Mouse (Mus musculus) Patski (cell line): Measurements from ENCODE around the gene Irx1. TPM values are rescaled to one million over a fixed set of nuclear protein-coding genes. Genes with fewer than 3 reads are reported as not detected.

Experiments used
- ATAC-seq: fragments of 100-300 bp; one replicate; pipeline ENCODE4 v1.8.0; 2021
- CTCF ChIA-PET: fragments of 350-600 bp; sonication (Branson Sonifier 250); formaldehyde crosslinking; loops from one replicate; lab custom pipeline; 2022; ENCODE audit warnings: inconsistent platforms; lab: Charles Lee
- POLR2A ChIA-PET: fragments of 350-600 bp; sonication (Branson Sonifier 250); formaldehyde crosslinking; loops from one replicate; lab custom pipeline; 2022; ENCODE audit warnings: antibody characterized with exemption, inconsistent platforms; lab: Charles Lee
- DNase-seq: peaks from one replicate; pipeline ENCODE4 v3.0.0-alpha.2; 2011; ENCODE audit warnings: low read depth, low spot score
- H3K27me3 ChIP-seq: fragments of 371-371 bp; one replicate; pipeline ENCODE4 v1.5.1; 2021
- CTCF ChIP-seq: fragments of 100-300 bp; IDR thresholded peaks from one replicate; pipeline ENCODE4 v1.5.1; 2021
- in situ Hi-C: fragments of 300-500 bp; cut with MboI; formaldehyde crosslinking; loops from 3 replicates; pipeline ENCODE4 v1.11.1; 2018; ENCODE audit warnings: low pct_unique_long_range_greater_than_20kb, mixed read lengths
- polyA plus RNA-seq: library from polyadenylated mRNA; unstranded; gene quantifications from one replicate; pipeline ENCODE4 v1.2.3, GENCODE M21; 2021

Irx1 gene
- polyA plus RNA-seq, 1 experiment from 2014 or later: 58.2 TPM

DNA sequence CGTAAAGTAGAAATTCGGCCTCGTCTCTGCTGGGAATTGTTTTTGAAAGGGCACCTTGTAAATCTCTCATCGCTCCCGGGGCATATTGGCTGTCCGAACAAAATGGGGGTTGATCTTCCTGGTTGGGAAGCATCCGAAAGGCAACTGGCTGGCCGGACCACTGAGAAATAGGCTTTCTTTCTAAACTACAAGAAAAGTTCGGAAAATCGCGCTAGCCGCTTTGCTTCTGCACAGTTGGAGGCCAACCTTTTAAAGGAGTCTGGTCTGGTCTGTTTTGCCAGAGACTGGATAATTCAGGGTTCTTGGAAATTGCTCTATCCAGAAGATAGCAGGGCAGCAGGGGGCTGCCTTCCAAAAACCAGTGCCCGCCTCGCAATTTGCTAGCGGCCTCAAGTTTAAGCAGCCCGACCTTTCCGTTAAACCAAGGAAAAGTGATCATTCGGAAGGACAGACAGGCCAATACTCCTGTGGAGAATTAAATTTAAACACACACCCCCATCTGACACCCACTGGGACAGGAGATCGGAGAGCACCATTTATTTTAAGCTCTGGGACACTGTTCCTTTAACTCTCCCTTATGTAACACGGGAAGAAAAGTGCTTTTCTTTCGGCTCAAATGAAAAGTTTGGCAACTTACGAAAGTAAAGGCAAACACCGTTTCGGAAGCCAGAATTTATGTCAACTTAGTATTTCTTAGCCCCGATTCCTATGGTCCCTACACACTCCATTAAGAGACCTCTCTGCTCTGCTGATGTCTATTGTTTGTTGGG, 1.4 kb downstream of the Irx1 start:
- CTCF ChIA-PET: no interaction called here
- TF ChIP-seq CTCF: no peak
- POLR2A ChIA-PET: interaction anchor here (0.7 to 6.0 kb wide), 4 partner anchors 235 to 668 kb away, joined by 4 to 74 read pairs (median 7); partner anchors contain the start of gene Irx2
- DNase-seq (no peak), ATAC-seq (no peak)
- in situ Hi-C loops: loop anchor here (5.0 to 25.0 kb wide), 4 partner anchors 235 to 1300 kb away; partner anchors contain the start of gene Irx2
- no peaks in the 10 kb centered on the region for H3K27me3 ChIP-seq

- in situ Hi-C loops: loop anchor here (5.0 to 25.0 kb wide), 4 partner anchors 236 to 1299 kb away; partner anchors contain the start of gene Irx2
- ATAC-seq (no peak), DNase-seq (no peak)
- TF ChIP-seq CTCF: no peak
- no peaks in the 10 kb centered on the region for H3K27me3 ChIP-seq
- ChIA-PET CTCF (interaction anchor here (1.4 to 5.1 kb wide), 2 partner anchors 11 to 668 kb away, joined by 3 to 33 read pairs; partner anchors contain the start of gene Irx2), POLR2A (interaction anchor here (0.7 to 6.0 kb wide), 3 partner anchors 236 to 669 kb away, joined by 4 to 74 read pairs (median 9); partner anchors contain the start of gene Irx2)
These were observed 2.4 kb downstream of the Irx1 start for GRCm38 (mm10) chr13:71960846-71961735.

DNA sequence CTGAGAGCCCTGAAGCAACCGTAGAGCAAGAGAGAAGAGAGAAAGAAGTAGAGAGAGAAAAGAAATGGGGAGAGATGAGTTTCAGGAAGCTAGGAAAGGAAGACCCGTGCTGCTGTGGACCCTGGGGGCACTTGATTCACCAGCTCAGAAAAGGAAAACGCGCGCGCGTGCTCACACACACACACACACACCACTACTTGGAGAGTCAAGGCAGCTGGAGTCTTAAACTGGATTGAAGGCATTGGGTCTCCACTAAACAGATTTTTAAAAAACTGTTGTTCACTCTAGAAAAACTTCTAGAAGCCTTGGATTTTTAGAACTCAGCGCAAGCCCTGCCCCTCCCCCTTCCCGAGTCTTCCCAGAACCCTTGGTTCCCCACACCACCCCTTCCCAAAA, 3.2 kb downstream of the Irx1 start:
- H3K27me3 ChIP-seq: no peaks in the 10 kb centered on the region
- POLR2A ChIA-PET: interaction anchor here (2.4 to 6.0 kb wide), 2 partner anchors 665 to 670 kb away, joined by 9 to 74 read pairs; partner anchors contain the start of gene Irx2
- ATAC-seq: no peak
- TF ChIP-seq CTCF: no peak
- CTCF ChIA-PET: interaction anchor here (1.1 to 5.1 kb wide), 3 partner anchors 10 to 672 kb away, joined by 3 to 33 read pairs (median 4); partner anchors contain the start of gene Irx2
- DNase-seq: no peak
- in situ Hi-C loops: loop anchor here (5.0 to 25.0 kb wide), 4 partner anchors 237 to 1298 kb away; partner anchors contain the start of gene Irx2

DNA sequence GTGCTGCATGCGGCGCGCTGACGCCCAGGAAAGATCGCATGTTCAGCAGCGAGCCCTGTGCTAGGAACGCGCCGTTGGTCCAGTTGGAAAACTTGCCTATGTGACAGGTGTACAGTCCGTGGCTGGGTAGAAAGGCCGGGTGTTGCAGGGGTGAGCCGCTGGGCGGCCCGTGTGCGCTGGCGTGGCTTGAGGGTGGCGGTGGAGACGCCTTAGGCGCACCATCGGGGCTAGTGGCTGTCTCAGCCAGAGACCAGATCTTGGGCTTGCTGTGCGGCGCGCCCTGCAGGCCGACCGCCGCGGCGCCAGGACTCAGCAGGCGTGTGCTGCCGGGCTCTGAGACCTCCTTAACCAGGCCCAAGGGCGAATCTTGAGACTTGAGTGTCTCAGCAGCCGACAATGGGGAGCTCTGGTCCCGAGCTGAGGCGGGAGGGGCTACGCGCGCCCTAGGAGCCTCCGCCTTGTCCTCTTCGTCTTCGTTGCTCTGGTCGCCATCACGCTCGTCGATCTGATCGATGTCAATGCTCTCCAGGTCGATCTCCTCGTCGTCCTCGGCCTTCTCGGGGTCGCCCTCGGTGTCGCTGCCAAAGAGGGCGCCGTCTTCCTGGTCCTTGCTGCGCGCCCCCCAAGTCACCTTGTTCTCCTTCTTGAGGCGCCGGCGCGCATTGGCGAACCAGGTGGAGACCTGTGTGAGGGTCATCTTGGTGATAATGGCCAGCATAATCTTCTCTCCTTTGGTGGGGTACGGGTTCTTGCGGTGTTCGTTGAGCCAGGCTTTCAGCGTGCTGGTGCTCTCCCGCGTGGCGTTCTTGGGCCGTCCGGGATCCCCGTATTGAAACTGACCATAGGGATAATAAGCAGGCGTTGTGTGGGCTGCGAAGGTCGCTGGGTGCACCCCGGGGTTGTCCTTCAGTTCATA, 3.9 kb downstream of the Irx1 start:
- H3K27me3 ChIP-seq: no peaks in the 10 kb centered on the region
- in situ Hi-C loops: loop anchor here (5.0 to 25.0 kb wide), 8 partner anchors 238 to 1297 kb away; partner anchors contain the start of gene Irx2
- POLR2A ChIA-PET: interaction anchor here (2.4 to 6.0 kb wide), 2 partner anchors 665 to 671 kb away, joined by 9 to 74 read pairs; partner anchors contain the start of gene Irx2
- ATAC-seq: peak; percentile 36
- CTCF ChIA-PET: interaction anchor here (1.1 to 5.1 kb wide), 4 partner anchors 9 to 673 kb away, joined by 3 to 33 read pairs (median 4); partner anchors contain the start of gene Irx2
- TF ChIP-seq CTCF: no peak
- no peak for DNase-seq

- ChIA-PET CTCF (interaction anchor here (1.0 to 5.1 kb wide), 3 partner anchors 665 to 933 kb away, joined by 3 to 33 read pairs (median 3); partner anchors contain the start of gene Irx2), POLR2A (interaction anchor here (1.0 to 6.0 kb wide), 2 partner anchors 239 to 672 kb away, joined by 3 to 74 read pairs; partner anchors contain the start of gene Irx2)
- no peak for ATAC-seq
- DNase-seq: no peak
- no peak for TF ChIP-seq CTCF
- H3K27me3 ChIP-seq: no peaks in the 10 kb centered on the region
- in situ Hi-C loops: loop anchor here (5.0 to 25.0 kb wide), 5 partner anchors 304 to 1296 kb away; no protein-coding TSS in a partner anchor
These were observed 4.9 kb downstream of the Irx1 start for GRCm38 (mm10) chr13:71958651-71959050.

DNA sequence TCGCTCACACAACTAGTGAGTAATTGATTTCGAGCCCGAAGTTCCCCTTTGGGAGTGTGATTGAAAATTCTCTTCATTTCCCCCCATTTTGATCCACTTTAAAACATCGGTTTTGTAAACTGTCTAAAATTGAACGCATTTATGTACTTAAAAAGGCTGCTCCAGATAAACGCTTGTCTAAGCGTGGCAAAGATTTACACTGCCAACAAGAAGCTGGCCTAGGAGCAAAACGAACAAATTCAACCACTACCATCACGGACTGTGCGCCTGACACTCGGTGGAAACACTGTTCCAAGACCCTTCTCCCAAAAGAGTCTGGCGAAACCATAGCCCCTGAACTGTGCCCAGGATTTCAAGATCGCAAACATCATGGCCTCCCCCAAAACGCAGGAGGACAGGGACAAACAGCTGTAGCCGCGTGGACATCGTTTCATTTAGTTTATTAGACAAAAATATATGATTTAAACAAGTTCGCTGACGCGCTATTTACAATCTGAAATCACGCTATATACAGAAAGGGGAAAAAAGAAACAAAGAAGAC, 5.6 kb downstream of the Irx1 start:
- ChIA-PET CTCF (interaction anchor here (1.0 to 5.1 kb wide), 2 partner anchors 671 to 932 kb away, joined by 3 to 33 read pairs; partner anchors contain the start of gene Irx2), POLR2A (interaction anchor here (1.0 to 6.0 kb wide), 2 partner anchors 240 to 672 kb away, joined by 3 to 74 read pairs; partner anchors contain the start of gene Irx2)
- DNase-seq (no peak), ATAC-seq (no peak)
- TF ChIP-seq CTCF: no peak
- in situ Hi-C loops: loop anchor here (5.0 to 25.0 kb wide), 5 partner anchors 303 to 1296 kb away; no protein-coding TSS in a partner anchor
- no peaks in the 10 kb centered on the region for H3K27me3 ChIP-seq

DNA sequence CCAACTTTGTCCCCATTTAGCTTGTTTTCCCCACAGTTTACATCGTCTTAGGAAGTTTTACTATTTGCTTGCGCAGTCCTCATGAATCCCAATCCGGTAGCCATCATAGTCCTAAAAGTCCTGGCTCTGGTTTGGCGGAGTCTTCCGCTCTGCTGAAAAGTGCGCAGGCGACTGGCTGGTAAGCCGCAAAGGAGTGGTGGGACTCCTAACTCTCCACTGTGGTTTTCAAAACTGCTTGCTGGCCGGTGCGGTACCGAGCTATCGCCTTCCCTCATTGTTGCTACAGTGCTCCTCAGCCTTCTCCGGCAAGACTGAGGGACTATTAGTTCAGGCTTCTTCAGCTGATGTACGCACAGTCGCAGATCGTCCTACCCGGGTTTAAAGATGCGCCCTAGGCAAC, 6.4 kb downstream of the Irx1 start:
- TF ChIP-seq CTCF: no peak
- no peaks in the 10 kb centered on the region for H3K27me3 ChIP-seq
- POLR2A ChIA-PET: interaction anchor here (0.8 to 1.6 kb wide), 2 partner anchors 666 to 670 kb away, joined by 3 read pairs; no protein-coding TSS in a partner anchor
- ATAC-seq (no peak), DNase-seq (no peak)
- CTCF ChIA-PET: interaction anchor here (1.7 to 5.1 kb wide), 2 partner anchors 242 to 671 kb away, joined by 4 to 33 read pairs; partner anchors contain the start of gene Irx2
- in situ Hi-C loops: loop anchor here (5.0 to 25.0 kb wide), 5 partner anchors 302 to 1295 kb away; no protein-coding TSS in a partner anchor

- CTCF ChIA-PET: interaction anchor here (1.7 to 5.1 kb wide), 2 partner anchors 243 to 672 kb away, joined by 4 to 33 read pairs; partner anchors contain the start of gene Irx2
- peak; percentile 70 for ATAC-seq
- POLR2A ChIA-PET: interaction anchor here (0.8 to 1.6 kb wide), 2 partner anchors 667 to 671 kb away, joined by 3 read pairs; no protein-coding TSS in a partner anchor
- no peak for TF ChIP-seq CTCF
- in situ Hi-C loops: loop anchor here (5.0 to 25.0 kb wide), 5 partner anchors 302 to 1294 kb away; no protein-coding TSS in a partner anchor
- DNase-seq: no peak
- no peaks in the 10 kb centered on the region for H3K27me3 ChIP-seq
These were observed 7.0 kb downstream of the Irx1 start for GRCm38 (mm10) chr13:71956481-71956880.
